Mouse (Mus musculus) G1E (cell line): ENCODE results near the gene Tmem237.

Experiments used
- CTCF ChIP-seq: IDR thresholded peaks from 2 replicates; pipeline ENCODE4 v1.5.1; 2012; ENCODE audit warnings: low read depth, low read length, inconsistent platforms, mixed read lengths
- GATA1 ChIP-seq: IDR thresholded peaks from 2 replicates; pipeline ENCODE4 v1.6.1; 2012; ENCODE audit warnings: borderline replicate concordance, low read length, inconsistent platforms, mixed read lengths
- POLR2AphosphoS5 ChIP-seq: IDR thresholded peaks from 2 replicates; pipeline ENCODE4 v1.6.1; 2012; ENCODE audit warnings: low read depth, low read length, inconsistent platforms; ENCODE audit not compliant: insufficient replicate concordance

DNA sequence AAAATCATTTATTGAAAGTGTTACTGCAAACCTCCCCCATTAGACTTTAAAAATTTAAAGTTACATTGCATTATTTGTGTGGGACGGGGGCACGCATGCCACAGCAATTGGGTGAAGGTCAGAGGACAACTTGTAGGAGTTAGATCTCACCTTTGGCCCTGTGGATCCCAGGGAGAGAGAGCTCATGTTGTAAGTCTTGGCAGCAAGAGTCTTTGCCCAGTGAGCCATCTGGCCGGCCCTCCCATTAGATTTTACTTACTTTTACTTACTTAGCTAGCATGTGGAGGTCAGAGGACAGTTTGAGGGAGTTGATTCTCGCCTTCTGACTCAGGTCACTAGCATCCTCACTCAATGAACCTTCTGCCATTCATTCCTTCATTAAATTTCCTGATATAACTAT lies 37.6 kb upstream of the Tmem237 start:
- TF ChIP-seq CTCF (no peak), GATA1 (no peak), POLR2AphosphoS5 (no peak)
